Mouse (Mus musculus) heart, embryonic 11.5 days (tissue): Measurements from ENCODE around the gene Ptpdc1. TPM values are rescaled to one million over a fixed set of nuclear protein-coding genes. Genes with fewer than 3 reads are reported as not detected.
A peak's percentile ranks its signal among the peaks of the same experiment; 100 is the strongest.

Experiments
- ATAC-seq: fragments of 200-750 bp; cut with Nextera tagmentation; replicated peaks from 2 replicates; pipeline ENCODE4 v1.8.0; 2017; ENCODE audit warnings: moderate library complexity; ENCODE audit not compliant: insufficient number of reproducible peaks, low FRiP score, low TSS enrichment
- H3K27ac ChIP-seq: fragments of 300-500 bp; sonication (generic); 2 replicates; pipeline ENCODE4 v1.5.1; 2014; ENCODE audit warnings: mild to moderate bottlenecking, low read depth, low read length
- H3K27me3 ChIP-seq: fragments of 300-500 bp; sonication (generic); 2 replicates; pipeline ENCODE4 v1.6.1; 2014; ENCODE audit warnings: mild to moderate bottlenecking, low read length, mixed read lengths; ENCODE audit not compliant: control insufficient read depth, insufficient read depth
- H3K36me3 ChIP-seq: fragments of 300-500 bp; sonication (generic); 2 replicates; pipeline ENCODE4 v1.6.1; 2014; ENCODE audit warnings: mild to moderate bottlenecking, low read length, moderate library complexity, mixed read lengths; ENCODE audit not compliant: control insufficient read depth, insufficient read depth
- H3K4me1 ChIP-seq: fragments of 300-500 bp; sonication (generic); 2 replicates; pipeline ENCODE4 v1.6.1; 2014; ENCODE audit warnings: low read length; ENCODE audit not compliant: control insufficient read depth, insufficient read depth
- H3K4me2 ChIP-seq: fragments of 300-500 bp; sonication (generic); 2 replicates; pipeline ENCODE4 v1.6.1; 2014; ENCODE audit warnings: mild to moderate bottlenecking, moderate library complexity
- H3K4me3 ChIP-seq: fragments of 300-500 bp; sonication (generic); 2 replicates; pipeline ENCODE4 v1.5.1; 2014; ENCODE audit warnings: low read depth, low read length
- H3K9ac ChIP-seq: fragments of 300-500 bp; sonication (generic); 2 replicates; pipeline ENCODE4 v1.6.1; 2014; ENCODE audit warnings: mild to moderate bottlenecking, low read depth, low read length, moderate library complexity
- H3K9me3 ChIP-seq: fragments of 300-500 bp; sonication (generic); replicated peaks from 2 replicates; pipeline ENCODE4 v1.6.1; 2016; ENCODE audit warnings: low read length; ENCODE audit not compliant: control insufficient read depth
- WGBS: fragments of 180-500 bp; shearing (Covaris S2); extraction: QIAGEN DNeasy Blood & Tissue Kit; methylation state at CpG from one replicate; pipeline ENCODE4 v1.1.7; 2014; ENCODE audit not compliant: insufficient replicate concordance; 5-methylcytosine and 5-hydroxymethylcytosine counted together
- polyA plus RNA-seq: library from polyadenylated mRNA; unstranded; fragments of >200 nt; fragmentation: Nextera tagmentation; extraction: Ambion mirVana; gene quantifications from 2 replicates; pipeline ENCODE4 v1.2.1, GENCODE M21; 2014

Gene Ptpdc1
- polyA plus RNA-seq, 1 experiment from 2014 or later: 5.6 TPM

- peaks cover 11% of the 10 kb centered on the region for H3K4me1 ChIP-seq
- H3K36me3 ChIP-seq: no peaks in the 10 kb centered on the region
- WGBS: 63% methylated on average over 1 of the region's 1 CpGs
- H3K27ac ChIP-seq: no peak overlapping the region
- no peak for ATAC-seq
- no peak overlapping the region for H3K9ac ChIP-seq
- H3K27me3 ChIP-seq: no peaks in the 10 kb centered on the region
- H3K9me3 ChIP-seq: no peaks in the 10 kb centered on the region
- H3K4me2 ChIP-seq: no peak overlapping the region
- no peak overlapping the region for H3K4me3 ChIP-seq
Observed at GRCm38 (mm10) chr13:48555976-48556375, 69.5 kb downstream of the Ptpdc1 start.

GRCm38 (mm10) chr13:48554552-48554951, 70.9 kb downstream of the Ptpdc1 start:
- no peak for ATAC-seq
- Histone ChIP-seq H3K36me3 (no peaks in the 10 kb centered on the region), H3K9me3 (no peaks in the 10 kb centered on the region), H3K27me3 (no peaks in the 10 kb centered on the region), H3K4me3 (no peak overlapping the region), H3K4me2 (no peak overlapping the region), H3K9ac (no peak overlapping the region), H3K27ac (no peak overlapping the region), H3K4me1 (peaks cover 14% of the 10 kb centered on the region)
- WGBS: 65% methylated on average over 1 of the region's 1 CpGs

GRCm38 (mm10) chr13:48553511-48553910, 72.0 kb downstream of the Ptpdc1 start:
- H3K4me3 ChIP-seq: no peak overlapping the region
- no peak overlapping the region for H3K4me2 ChIP-seq
- H3K36me3 ChIP-seq: no peaks in the 10 kb centered on the region
- WGBS: 59% methylated on average over 5 of the region's 5 CpGs
- H3K9me3 ChIP-seq: no peaks in the 10 kb centered on the region
- H3K9ac ChIP-seq: no peak overlapping the region
- no peaks in the 10 kb centered on the region for H3K27me3 ChIP-seq
- no peak overlapping the region for H3K27ac ChIP-seq
- no peak for ATAC-seq
- peaks cover 16% of the 10 kb centered on the region for H3K4me1 ChIP-seq

GRCm38 (mm10) chr13:48552181-48553090, 73.0 kb downstream of the Ptpdc1 start:
- no peaks in the 10 kb centered on the region for H3K36me3 ChIP-seq
- H3K27me3 ChIP-seq: no peaks in the 10 kb centered on the region
- H3K4me3 ChIP-seq: no peak overlapping the region
- WGBS: 54% methylated on average over 21 of the region's 21 CpGs
- H3K4me1 ChIP-seq: peaks cover 16% of the 10 kb centered on the region
- H3K9me3 ChIP-seq: no peaks in the 10 kb centered on the region
- peak overlapping the region; percentile 35 for H3K4me2 ChIP-seq
- peak; percentile 65; the same call in 1 of the 2 replicates for ATAC-seq
- H3K27ac ChIP-seq: peak overlapping the region; percentile 91
- H3K9ac ChIP-seq: no peak overlapping the region

- Histone ChIP-seq H3K9ac (no peak overlapping the region), H3K27me3 (no peaks in the 10 kb centered on the region), H3K36me3 (no peaks in the 10 kb centered on the region), H3K27ac (no peak overlapping the region), H3K4me1 (peaks cover 24% of the 10 kb centered on the region), H3K9me3 (no peaks in the 10 kb centered on the region), H3K4me2 (no peak overlapping the region), H3K4me3 (no peak overlapping the region)
- ATAC-seq: no peak
- 87% methylated on average over 5 of the region's 5 CpGs for WGBS
Observed at GRCm38 (mm10) chr13:48548296-48548695, 77.2 kb downstream of the Ptpdc1 start.

DNA sequence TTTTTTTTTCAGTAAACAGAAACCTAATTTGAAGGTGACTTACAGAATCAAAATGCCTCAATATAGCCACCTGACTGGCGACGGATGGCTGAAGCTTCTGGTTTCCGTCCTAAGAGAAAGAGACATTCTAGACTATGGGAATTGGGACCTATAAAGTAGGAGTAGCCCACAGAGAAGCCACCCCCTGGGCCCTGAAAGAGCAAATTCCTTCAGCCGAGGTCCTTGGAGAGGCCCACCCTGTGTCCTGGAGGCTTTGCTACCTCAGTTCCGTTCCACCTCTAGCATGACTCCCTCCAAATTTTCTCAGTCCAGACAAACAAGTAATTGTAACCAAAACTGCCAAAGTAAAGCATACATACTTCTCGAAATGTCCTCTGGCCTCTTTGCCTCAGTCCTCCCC, 77.8 kb downstream of the Ptpdc1 start:
- H3K4me1 ChIP-seq: peaks cover 20% of the 10 kb centered on the region
- no peaks in the 10 kb centered on the region for H3K27me3 ChIP-seq
- H3K9ac ChIP-seq: no peak overlapping the region
- WGBS: 91% methylated on average over 6 of the region's 6 CpGs
- ATAC-seq: no peak
- no peak overlapping the region for H3K4me2 ChIP-seq
- no peaks in the 10 kb centered on the region for H3K9me3 ChIP-seq
- no peak overlapping the region for H3K27ac ChIP-seq
- H3K36me3 ChIP-seq: no peaks in the 10 kb centered on the region
- H3K4me3 ChIP-seq: no peak overlapping the region

- H3K9ac ChIP-seq: peak overlapping the region; percentile 99
Observed at GRCm38 (mm10) chr13:48546330-48546917, 79.0 kb downstream of the Ptpdc1 start.

GRCm38 (mm10) chr13:48545476-48546281, 79.8 kb downstream of the Ptpdc1 start:
- H3K4me3 ChIP-seq: peak overlapping the region; percentile 93
- under 1% methylated on average over 56 of the region's 72 CpGs for WGBS

More at GRCm38 (mm10) chr13:48546330-48546917, 79.0 kb downstream of the Ptpdc1 start:
- ATAC-seq: peak; percentile 97
- Histone ChIP-seq H3K27me3 (no peaks in the 10 kb centered on the region), H3K36me3 (no peaks in the 10 kb centered on the region), H3K27ac (peak overlapping the region; percentile 99), H3K4me1 (peaks cover 14% of the 10 kb centered on the region), H3K4me2 (peak overlapping the region; percentile 58), H3K4me3 (peak overlapping the region; percentile 93), H3K9me3 (no peaks in the 10 kb centered on the region)
- under 1% methylated on average over 64 of the region's 72 CpGs for WGBS

More at GRCm38 (mm10) chr13:48545476-48546281, 79.8 kb downstream of the Ptpdc1 start:
- peak overlapping the region; percentile 99 for H3K9ac ChIP-seq
- peak; percentile 91 for ATAC-seq
- H3K27ac ChIP-seq: peak overlapping the region; percentile 99
- peaks cover 19% of the 10 kb centered on the region for H3K4me1 ChIP-seq
- peak overlapping the region; percentile 64 for H3K4me2 ChIP-seq
- H3K27me3 ChIP-seq: no peaks in the 10 kb centered on the region
- H3K36me3 ChIP-seq: no peaks in the 10 kb centered on the region
- H3K9me3 ChIP-seq: no peaks in the 10 kb centered on the region
